Mouse (Mus musculus): ENCODE results near the gene Aspdh.

Aspdh gene

GRCm38 (mm10) chr7:44472558-44472885 lies 7.3 kb downstream of the Aspdh start:
- DNase-seq: peak in 1 of 2 experiments; percentile 37

GRCm38 (mm10) chr7:44472961-44473646 lies 7.9 kb downstream of the Aspdh start:
- peak; percentile 58 to 61 for DNase-seq

GRCm38 (mm10) chr7:44474419-44474818 lies 9.2 kb downstream of the Aspdh start:
- peak; percentile 42 to 67 for DNase-seq

- peak; percentile 15 to 17 for DNase-seq
Measured at GRCm38 (mm10) chr7:44475046-44475614, 9.9 kb downstream of the Aspdh start.

GRCm38 (mm10) chr7:44482836-44483435 lies 17.7 kb downstream of the Aspdh start:
- DNase-seq: no peak

GRCm38 (mm10) chr7:44484109-44484508 lies 18.9 kb downstream of the Aspdh start:
- DNase-seq: peak in 1 of 2 experiments; percentile 5

- DNase-seq: peak; percentile 91 to 92
Measured at GRCm38 (mm10) chr7:44484841-44485571, 19.8 kb downstream of the Aspdh start.

- DNase-seq: peak in 1 of 2 experiments; percentile 10
Measured at GRCm38 (mm10) chr7:44485572-44486195, 20.5 kb downstream of the Aspdh start.

- DNase-seq: peak; percentile 18
Measured at GRCm38 (mm10) chr7:44486927-44487575, 21.9 kb downstream of the Aspdh start.

GRCm38 (mm10) chr7:44487936-44488335 lies 22.7 kb downstream of the Aspdh start:
- peak in 1 of 2 experiments; percentile 11 for DNase-seq

GRCm38 (mm10) chr7:44488545-44488944 lies 23.4 kb downstream of the Aspdh start:
- DNase-seq: peak in 1 of 2 experiments; percentile 21

GRCm38 (mm10) chr7:44490281-44490680 lies 25.1 kb downstream of the Aspdh start:
- peak in 1 of 2 experiments; percentile 22 for DNase-seq

- DNase-seq: peak in 1 of 2 experiments; percentile 8
Measured at GRCm38 (mm10) chr7:44491391-44491790, 26.2 kb downstream of the Aspdh start.

- peak in 1 of 2 experiments; percentile 12 for DNase-seq
Measured at GRCm38 (mm10) chr7:44492166-44492826, 27.1 kb downstream of the Aspdh start.

GRCm38 (mm10) chr7:44494681-44495080 lies 29.5 kb downstream of the Aspdh start:
- peak in 1 of 2 experiments; percentile 42 for DNase-seq

GRCm38 (mm10) chr7:44495086-44495485 lies 29.9 kb downstream of the Aspdh start:
- DNase-seq: peak in 1 of 2 experiments; percentile 34

GRCm38 (mm10) chr7:44495992-44496770 lies 31.0 kb downstream of the Aspdh start, which contains the start of the genes Emc10 and Fam71e1:
Gene Emc10 (minus strand): TSS chr7:44496529.
Gene Fam71e1 (plus strand): TSS chr7:44496581.
- DNase-seq: peak; percentile 99

- no peak for DNase-seq
Measured at GRCm38 (mm10) chr7:44496771-44497109, 31.5 kb downstream of the Aspdh start.

GRCm38 (mm10) chr7:44497361-44498055 lies 32.3 kb downstream of the Aspdh start:
- DNase-seq: peak in 1 of 2 experiments; percentile 38

GRCm38 (mm10) chr7:44498922-44499321 lies 33.7 kb downstream of the Aspdh start:
- no peak for DNase-seq
